Mouse (Mus musculus) 416B (cell line): Measurements from ENCODE around the gene Etl4.

Experiments
- DNase-seq: peaks from one replicate; pipeline ENCODE4 v3.0.0; 2011; ENCODE audit warnings: low read depth

The Etl4 gene

GRCm38 (mm10) chr2:20763511-20764212 lies 854.1 kb downstream of the Etl4 start:
- no peak for DNase-seq

GRCm38 (mm10) chr2:20764566-20765090 lies 855.0 kb downstream of the Etl4 start:
- DNase-seq: no peak

GRCm38 (mm10) chr2:20768681-20769080 lies 859.1 kb downstream of the Etl4 start:
- peak; percentile 38 for DNase-seq

- DNase-seq: no peak
Observed at GRCm38 (mm10) chr2:20770171-20770570, 860.6 kb downstream of the Etl4 start.

- no peak for DNase-seq
Observed at GRCm38 (mm10) chr2:20774462-20774861, 864.9 kb downstream of the Etl4 start.

GRCm38 (mm10) chr2:20776171-20776704 lies 866.7 kb downstream of the Etl4 start:
- DNase-seq: peak; percentile 97

GRCm38 (mm10) chr2:20777931-20778330 lies 868.4 kb downstream of the Etl4 start:
- peak; percentile 79 for DNase-seq

GRCm38 (mm10) chr2:20779484-20780381 lies 870.2 kb downstream of the Etl4 start:
- DNase-seq: peak; percentile 75

GRCm38 (mm10) chr2:20801236-20801890 lies 891.8 kb downstream of the Etl4 start:
- no peak for DNase-seq

- no peak for DNase-seq
Observed at GRCm38 (mm10) chr2:20811506-20811905, 901.9 kb downstream of the Etl4 start.

- DNase-seq: peak; percentile 13
Observed at GRCm38 (mm10) chr2:20813986-20814385, 904.4 kb downstream of the Etl4 start.

- no peak for DNase-seq
Observed at GRCm38 (mm10) chr2:20818226-20818625, 908.6 kb downstream of the Etl4 start.

- DNase-seq: no peak
Observed at GRCm38 (mm10) chr2:20826258-20826657, 916.7 kb downstream of the Etl4 start.

GRCm38 (mm10) chr2:20830882-20831281 lies 921.3 kb downstream of the Etl4 start:
- no peak for DNase-seq

GRCm38 (mm10) chr2:20831608-20832406 lies 922.2 kb downstream of the Etl4 start:
- DNase-seq: no peak

GRCm38 (mm10) chr2:20849346-20849745 lies 939.8 kb downstream of the Etl4 start:
- no peak for DNase-seq
